Mouse (Mus musculus) frontal cortex, postnatal 36 days (tissue): ENCODE results near the gene Pip4p1.

Experiments
- DNase-seq, 2 experiments: peaks; one replicate each; pipeline ENCODE4 v3.0.0; 2022; ENCODE audit warnings: low spot score in 2 of 2

Pip4p1 gene

GRCm38 (mm10) chr14:50895407-50895806 lies 35.2 kb downstream of the Pip4p1 start:
- DNase-seq = no peak

DNA sequence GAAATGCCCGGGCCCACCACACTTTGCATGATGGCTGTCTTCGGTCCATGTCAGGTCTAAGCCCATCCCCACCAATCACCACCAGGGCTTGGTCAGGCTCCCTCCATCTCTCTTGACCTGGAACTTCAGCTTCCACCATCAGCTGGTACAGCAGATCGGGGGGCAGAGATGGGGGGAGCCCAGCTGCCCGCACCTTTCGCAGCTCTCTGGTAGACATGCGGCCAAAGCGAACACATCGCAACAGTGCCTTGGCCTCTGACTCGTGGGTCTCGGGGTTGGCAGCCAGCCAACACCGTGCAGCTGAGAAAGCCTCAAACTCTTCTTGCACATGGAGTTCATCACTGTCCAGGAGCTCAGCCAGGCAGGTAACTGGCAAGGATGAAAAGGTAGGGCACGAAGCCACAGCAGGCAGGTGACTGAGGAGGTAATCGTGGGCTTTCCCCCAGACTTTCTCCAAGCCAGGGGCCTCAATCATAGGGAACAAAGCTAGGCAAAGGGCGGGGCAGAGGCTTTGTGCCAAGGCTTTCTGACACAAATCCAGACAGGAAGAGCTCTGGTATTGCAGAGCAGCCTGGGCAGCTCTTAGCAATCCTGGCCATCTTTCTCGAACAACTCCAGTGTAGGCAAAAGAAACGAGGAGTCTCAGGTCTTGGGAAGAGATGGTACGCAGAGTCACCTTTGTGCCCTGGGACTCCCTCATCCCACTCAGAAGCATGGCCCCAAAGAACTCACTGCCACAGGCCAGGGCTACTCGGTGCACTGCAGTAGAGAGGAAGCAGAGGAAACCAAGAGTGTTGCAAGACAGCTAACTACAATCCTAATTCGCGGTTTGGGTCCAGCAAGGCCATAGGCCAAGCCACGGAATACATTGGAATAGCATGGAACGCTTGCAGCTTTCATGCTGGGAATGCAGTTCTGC lies 37.9 kb downstream of the Pip4p1 start:
- no peak for DNase-seq

GRCm38 (mm10) chr14:50892091-50892490 lies 38.6 kb downstream of the Pip4p1 start:
- no peak for DNase-seq

GRCm38 (mm10) chr14:50891621-50892020 lies 39.0 kb downstream of the Pip4p1 start:
- no peak for DNase-seq

DNA sequence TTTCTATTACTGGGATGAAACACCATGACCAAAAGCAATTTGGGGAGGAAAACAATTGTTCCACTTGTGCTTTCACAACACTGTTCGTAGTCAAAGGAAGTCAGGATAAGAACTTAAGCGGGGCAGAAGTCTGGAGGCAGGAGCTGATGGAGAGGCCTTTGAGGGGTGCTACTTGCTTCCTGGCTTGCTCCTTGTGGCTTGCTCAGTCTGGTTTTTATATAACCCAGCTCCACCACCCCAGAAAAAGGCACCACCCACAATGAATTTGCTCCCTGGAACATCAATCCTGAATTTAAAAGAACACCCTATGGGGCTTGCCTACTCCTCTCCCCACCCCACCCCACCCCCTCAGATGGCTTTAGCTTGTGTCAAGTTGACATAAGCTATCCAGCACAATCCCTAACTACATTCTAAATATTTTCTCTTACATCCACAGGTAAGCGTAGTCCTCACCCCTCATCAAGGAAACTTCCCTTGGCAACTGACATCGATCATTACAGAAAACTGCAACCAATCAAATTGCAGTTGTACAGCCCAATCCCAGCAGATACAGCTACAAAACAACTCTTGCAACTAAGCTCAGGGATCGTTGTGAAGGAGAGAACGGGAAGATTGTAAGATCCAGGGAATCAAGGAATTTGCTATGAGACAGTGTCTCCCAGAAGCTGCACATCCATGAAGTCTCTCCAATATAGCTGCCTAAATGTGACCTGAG lies 54.3 kb downstream of the Pip4p1 start:
- DNase-seq = peak; percentile 29 to 47
